8 mouse cellular contexts compared by ENCODE assay signal in the genomic region with DNA sequence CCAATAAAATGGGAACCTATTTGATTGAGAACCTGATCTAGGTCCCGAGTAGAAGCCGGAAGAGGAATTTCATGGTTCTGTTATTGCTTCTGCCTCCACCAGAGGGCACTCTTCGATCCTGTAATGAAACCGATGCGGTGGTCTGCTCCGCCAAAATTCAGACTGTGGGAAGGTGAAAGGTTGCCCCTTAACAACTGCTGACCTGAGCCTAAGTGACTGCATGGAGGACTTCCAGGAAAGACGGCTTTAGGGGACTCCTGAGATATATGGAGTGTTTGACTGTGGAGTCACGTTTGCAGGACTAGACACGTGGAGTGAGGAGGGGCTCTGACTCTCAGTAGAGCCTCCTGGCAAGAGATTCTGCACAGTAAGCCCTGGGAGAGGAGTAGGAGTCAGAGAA.
DNase-seq lines count a peak whose midpoint lies in the region; ATAC-seq and TF ChIP-seq lines count a peak whose summit lies in the region.

No protein-coding gene starts in this region.

- ATAC-seq in hindbrain, embryonic 11.5 days (ENCODE audit: low FRiP score), result peak; percentile 43; the same call in 1 of the 2 replicates
- peak; percentile 58; the same call in 1 of the 2 replicates for ATAC-seq in midbrain, embryonic 12.5 days (ENCODE audit: low FRiP score, low read depth)
- no peak for ATAC-seq in stomach, postnatal 0 days (ENCODE audit: low FRiP score, low TSS enrichment)

- no peak overlapping the region; the same call in 1 of the 2 replicates for H3K4me2 ChIP-seq in hindbrain, embryonic 11.5 days (replicated peaks; ENCODE audit: low read depth, low read length)
- H3K4me2 ChIP-seq in midbrain, embryonic 12.5 days (replicated peaks), result peak overlapping the region; percentile 33
- H3K4me2 ChIP-seq in stomach, postnatal 0 days (replicated peaks; ENCODE audit: low read depth), result peak overlapping the region; percentile 47

- no peak overlapping the region for H3K27ac ChIP-seq in forebrain, embryonic 10.5 days
- H3K27ac ChIP-seq in hindbrain, embryonic 11.5 days (ENCODE audit: low read depth, low read length), result no peak overlapping the region
- no peak overlapping the region for H3K27ac ChIP-seq in midbrain, embryonic 12.5 days (replicated peaks)
- H3K27ac ChIP-seq in stomach, postnatal 0 days (replicated peaks), result no peak overlapping the region

- no peak for TF ChIP-seq EP300 in stomach, postnatal 0 days (optimal IDR thresholded peaks at IDR 0.05)

- peaks cover 14% of the 10 kb centered on the region for H3K4me1 ChIP-seq in forebrain, embryonic 10.5 days
- no peaks in the 10 kb centered on the region; the same call in 1 of the 2 replicates for H3K4me1 ChIP-seq in hindbrain, embryonic 11.5 days (replicated peaks; ENCODE audit: control insufficient read depth, insufficient read depth, low read length)
- 0 out of 2 replicates have a peak, but pooled peaks cover 4% of the 10 kb centered on the region for H3K4me1 ChIP-seq in midbrain, embryonic 12.5 days
- no peaks in the 10 kb centered on the region for H3K4me1 ChIP-seq in stomach, postnatal 0 days (replicated peaks; ENCODE audit: control insufficient read depth, insufficient read depth)

- H3K27me3 ChIP-seq in forebrain, embryonic 10.5 days (ENCODE audit: poor library complexity, severe bottlenecking), result no peaks in the 10 kb centered on the region
- H3K27me3 ChIP-seq in hindbrain, embryonic 11.5 days (ENCODE audit: control insufficient read depth, insufficient read depth, low read length), result no peaks in the 10 kb centered on the region
- no peaks in the 10 kb centered on the region for H3K27me3 ChIP-seq in midbrain, embryonic 12.5 days
- H3K27me3 ChIP-seq in stomach, postnatal 0 days (ENCODE audit: control insufficient read depth, insufficient read depth, low read length), result no peaks in the 10 kb centered on the region

- H3K9ac ChIP-seq in hindbrain, embryonic 11.5 days (ENCODE audit: low read depth, low read length), result no peak overlapping the region
- H3K9ac ChIP-seq in midbrain, embryonic 12.5 days (replicated peaks), result no peak overlapping the region
- H3K9ac ChIP-seq in stomach, postnatal 0 days (ENCODE audit: low read length), result no peak overlapping the region

- intact Hi-C loops in left cerebral cortex, postnatal 36 days (cut with DNase I), result loop anchor here (2.0 to 10.0 kb wide), 6 partner anchors 128 to 788 kb away; no protein-coding TSS in a partner anchor

- no peaks in the 10 kb centered on the region for H3K9me3 ChIP-seq in forebrain, embryonic 10.5 days
- no peaks in the 10 kb centered on the region for H3K9me3 ChIP-seq in hindbrain, embryonic 11.5 days (ENCODE audit: control insufficient read depth, low read length)
- no peaks in the 10 kb centered on the region for H3K9me3 ChIP-seq in midbrain, embryonic 12.5 days
- no peaks in the 10 kb centered on the region for H3K9me3 ChIP-seq in stomach, postnatal 0 days (ENCODE audit: control insufficient read depth, low read length)

- TF ChIP-seq CTCF in stomach, postnatal 0 days (IDR thresholded peaks at IDR 0.05; ENCODE audit: low read depth), result peak; percentile 85

- peak; percentile 65 to 71 for DNase-seq in left cerebral cortex, adult 18-20 months (ENCODE audit: low spot score in 2 of 2)
- DNase-seq in left cerebral cortex, adult 8-10 months (ENCODE audit: low spot score in 2 of 2), result no peak
- DNase-seq in c-Kit-positive CD71-negative TER-119-negative erythroid progenitor cells, embryonic 14.5 days (ENCODE audit: low read depth), result peak; percentile 32
- DNase-seq in forebrain, embryonic 10.5 days (ENCODE audit: extremely low spot score, low spot score), result peak; percentile 50
- DNase-seq in hindbrain, embryonic 11.5 days (ENCODE audit: low spot score), result peak; percentile 79
- DNase-seq in left cerebral cortex, postnatal 36 days (ENCODE audit: low spot score in 2 of 2), result peak; percentile 32 to 60
- peak; percentile 37 for DNase-seq in stomach, postnatal 0 days (ENCODE audit: low spot score)

- H3K36me3 ChIP-seq in forebrain, embryonic 10.5 days (replicated peaks), result no peaks in the 10 kb centered on the region
- H3K36me3 ChIP-seq in hindbrain, embryonic 11.5 days (ENCODE audit: control insufficient read depth, insufficient read depth, low read length), result no peaks in the 10 kb centered on the region
- no peaks in the 10 kb centered on the region for H3K36me3 ChIP-seq in midbrain, embryonic 12.5 days
- no peaks in the 10 kb centered on the region for H3K36me3 ChIP-seq in stomach, postnatal 0 days (ENCODE audit: control insufficient read depth, insufficient read depth, low read length)

- H3K4me3 ChIP-seq in forebrain, embryonic 10.5 days, result peak overlapping the region; percentile 16; the same call in 1 of the 2 replicates
- H3K4me3 ChIP-seq in hindbrain, embryonic 11.5 days (ENCODE audit: low read depth, low read length), result no peak overlapping the region
- H3K4me3 ChIP-seq in midbrain, embryonic 12.5 days, result no peak overlapping the region
- no peak overlapping the region; the same call in 1 of the 2 replicates for H3K4me3 ChIP-seq in stomach, postnatal 0 days (ENCODE audit: low read depth, low read length)

- WGBS in forebrain, embryonic 10.5 days, result 10% methylated on average over 9 of the region's 9 CpGs
- WGBS in hindbrain, embryonic 11.5 days, result 10% methylated on average over 9 of the region's 9 CpGs
- 11% methylated on average over 9 of the region's 9 CpGs for WGBS in midbrain, embryonic 12.5 days
- 5% methylated on average over 9 of the region's 9 CpGs for WGBS in stomach, postnatal 0 days

Comparison
In these comparisons a context has a peak if more than half of its experiments do, and no peak if none do; other contexts are left out.
1. DNase-seq: peak in left cerebral cortex, adult 18-20 months (2 of 2), c-Kit-positive CD71-negative TER-119-negative erythroid progenitor cells, embryonic 14.5 days (single experiment), forebrain, embryonic 10.5 days (single experiment), hindbrain, embryonic 11.5 days (single experiment), left cerebral cortex, postnatal 36 days (2 of 2) and stomach, postnatal 0 days (single experiment); none in left cerebral cortex, adult 8-10 months (0 of 2).